Mouse (Mus musculus) thymus, postnatal 4 days (tissue): Measurements from ENCODE around the gene Hmgn3.
"Not testable (repeated sequence)": the region's sequence is repeated elsewhere in the genome, so short reads cannot be mapped to it uniquely, and the experiment has no call there.

Experiments
- DNase-seq: peaks from one replicate; pipeline ENCODE4 v3.0.0; 2021

Gene Hmgn3

DNA sequence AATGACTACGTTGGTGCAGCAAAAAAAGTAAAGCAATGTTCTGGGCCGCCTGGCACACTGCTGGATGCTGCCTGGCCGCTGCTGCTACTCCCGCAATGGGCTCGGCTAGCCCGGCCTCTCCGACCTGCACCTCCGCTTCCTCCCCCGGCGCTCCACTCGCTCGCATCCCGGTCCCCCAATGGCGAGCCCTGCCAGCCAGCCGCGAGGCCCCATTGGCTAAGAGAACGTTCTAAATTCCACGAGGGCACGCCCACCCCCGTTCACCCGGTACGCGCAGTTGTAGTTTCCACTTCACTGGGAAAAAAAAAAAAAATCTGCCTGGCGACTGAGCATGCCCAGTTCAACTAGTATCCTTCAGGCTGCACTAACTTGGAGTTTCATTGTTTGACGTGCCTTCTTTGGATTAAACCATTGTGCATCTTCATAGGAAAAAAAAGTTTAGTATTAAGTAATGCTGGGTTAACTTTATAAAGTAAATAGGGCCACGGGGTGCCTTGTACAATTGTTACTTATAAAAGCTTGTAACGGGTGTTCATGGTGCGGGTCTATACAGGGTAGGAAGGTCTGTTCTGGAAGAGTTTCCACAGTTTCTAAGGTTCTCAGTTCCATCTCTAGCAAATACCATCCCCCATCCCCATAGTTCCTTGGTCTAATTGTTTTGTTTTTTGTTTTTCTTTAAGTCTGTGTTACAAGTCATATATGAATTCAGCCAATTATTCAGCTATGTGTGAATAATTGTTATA, at the start of gene Hmgn3:
Gene Hmgn3 (minus strand): TSS at position 240 of the 743 bp plus-strand sequence.
- DNase-seq = peak; percentile 68

DNA sequence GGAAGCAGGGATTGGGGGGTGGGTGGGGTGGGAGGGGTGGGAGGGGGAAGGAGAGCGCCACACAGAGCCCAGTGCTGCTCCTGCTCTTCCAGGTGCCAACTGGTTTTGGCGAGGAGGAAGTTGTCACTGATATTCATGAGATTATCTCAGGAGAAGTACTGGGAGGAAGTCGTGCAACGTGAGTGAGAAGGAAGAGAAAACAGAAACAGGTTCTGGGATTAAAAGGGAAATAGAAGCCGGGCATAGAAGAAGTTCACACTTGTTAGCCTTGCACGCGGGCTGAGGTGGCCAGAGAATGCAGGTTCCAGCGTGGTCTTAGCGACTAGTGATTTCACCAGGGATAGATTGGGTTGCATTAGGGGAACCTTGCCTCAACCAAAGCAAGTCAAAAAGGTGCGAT, 49.3 kb upstream of the Hmgn3 start:
- no peak for DNase-seq

DNA sequence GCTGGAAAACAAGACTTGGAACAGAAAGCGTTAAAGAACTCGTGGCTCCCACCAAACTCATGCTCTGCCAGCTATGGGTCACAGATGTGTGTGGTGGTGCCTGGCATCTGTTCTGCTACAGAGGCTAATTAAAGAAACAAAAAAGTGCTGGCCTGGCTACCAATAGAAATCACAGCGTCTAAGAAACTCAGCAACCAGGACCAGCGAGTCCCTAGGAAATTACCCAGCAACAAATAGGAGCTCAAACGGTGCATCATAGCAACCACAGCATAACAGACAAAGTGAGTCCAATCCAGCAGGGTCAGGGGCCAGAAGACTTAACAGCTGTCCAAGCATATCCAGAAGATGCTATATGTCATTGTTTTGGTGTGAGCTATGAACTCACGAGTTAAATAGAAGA, 48.5 kb upstream of the Hmgn3 start:
- no peak for DNase-seq

DNA sequence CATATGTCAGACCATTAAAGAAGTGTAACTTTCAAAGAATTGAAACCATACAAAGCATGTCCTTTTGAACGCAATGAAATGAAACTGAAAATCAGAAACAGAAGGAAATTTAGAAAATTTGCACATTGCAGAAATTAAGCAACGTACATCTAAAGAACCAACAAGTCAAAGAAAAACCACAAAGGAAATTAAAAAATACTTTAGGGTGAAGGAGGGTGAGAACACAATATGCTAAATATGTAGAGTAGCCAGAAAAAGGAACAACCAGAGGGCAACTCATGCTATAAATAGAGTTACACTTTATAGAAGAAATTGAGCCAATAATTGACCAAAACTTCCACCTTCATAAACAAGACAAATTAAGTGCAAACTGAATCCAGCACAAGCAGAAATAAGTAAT, 41.3 kb upstream of the Hmgn3 start:
- DNase-seq = no peak

DNA sequence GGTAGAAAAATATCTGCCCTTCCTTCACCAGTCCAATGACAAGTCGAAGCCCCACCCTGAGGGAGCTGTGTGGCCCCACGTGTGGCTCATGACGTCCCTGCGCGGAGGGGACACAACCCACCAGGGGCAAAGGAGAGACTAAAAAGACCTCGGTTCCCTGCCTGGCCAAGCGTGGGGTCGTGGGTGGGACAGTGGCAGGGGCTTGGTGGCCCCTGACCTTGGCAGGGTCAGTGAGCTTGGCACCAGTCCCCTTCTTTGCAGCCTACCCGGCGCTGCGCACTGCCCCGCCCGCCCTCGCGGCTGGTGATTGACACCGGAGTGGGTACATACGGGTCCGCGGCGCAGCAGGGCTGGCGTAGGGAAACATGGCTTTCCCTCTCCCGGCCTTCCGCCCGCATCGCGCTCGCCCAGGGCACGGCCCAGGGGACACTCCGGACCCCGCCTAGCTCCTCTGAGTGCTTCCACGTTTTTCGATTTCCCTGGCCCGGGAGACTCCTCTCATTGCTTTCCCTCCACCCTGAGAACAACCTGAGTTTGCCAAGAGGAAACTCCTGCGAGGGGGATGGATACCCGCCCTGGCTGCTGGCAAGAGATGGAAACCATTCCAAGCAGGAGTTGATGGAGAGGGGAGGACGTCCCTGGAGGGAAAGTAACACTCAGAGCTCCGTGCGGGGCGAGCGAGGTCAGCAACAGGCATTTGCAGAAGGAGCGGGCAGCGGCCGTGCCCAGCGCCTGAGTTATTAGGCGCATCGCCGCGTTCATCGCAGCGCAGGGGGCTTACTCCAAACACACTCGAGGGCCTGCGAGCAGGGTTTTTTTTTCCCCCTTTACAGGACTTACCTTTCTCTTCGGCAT, 667 bp downstream of the Hmgn3 start:
- DNase-seq = peak; percentile 29

DNA sequence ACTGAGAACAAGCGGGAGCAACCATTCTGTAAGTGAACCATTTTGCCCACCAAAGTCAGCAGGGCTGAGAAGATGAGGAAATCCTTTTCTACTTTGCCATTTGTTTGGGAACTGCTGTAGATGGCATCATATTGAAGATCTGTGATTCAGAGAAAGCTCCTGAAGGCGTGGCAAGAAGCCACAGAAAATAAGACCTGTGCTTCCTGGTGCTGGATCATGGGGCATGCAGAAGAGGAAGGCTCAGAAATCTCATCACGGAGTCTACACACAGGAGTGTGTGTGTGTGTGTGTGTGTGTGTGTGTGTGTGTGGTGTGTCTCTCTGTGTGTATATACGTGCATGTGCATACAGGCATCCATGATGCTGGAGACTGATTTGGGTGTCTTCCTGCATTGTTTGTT, 16.7 kb downstream of the Hmgn3 start:
- DNase-seq = no peak

DNA sequence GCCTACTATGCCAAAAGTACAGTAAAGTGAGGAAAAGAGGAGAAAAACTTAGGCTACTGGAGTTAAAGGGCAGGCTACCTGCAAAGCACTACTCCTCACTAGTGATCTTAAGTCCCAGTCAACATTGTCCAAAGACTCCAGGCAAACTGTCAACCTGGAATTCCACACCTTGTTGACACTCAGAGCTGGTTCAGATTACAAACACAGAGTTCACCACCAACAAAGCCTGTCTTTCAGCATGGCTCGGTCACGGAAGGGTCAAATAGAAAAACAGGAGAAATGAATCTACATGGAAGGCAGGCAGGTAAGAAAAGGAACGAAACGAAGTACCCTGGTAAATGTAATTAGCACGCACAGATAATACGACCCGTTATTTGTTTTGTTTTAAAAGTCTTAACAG, 18.6 kb downstream of the Hmgn3 start:
- DNase-seq = no peak

DNA sequence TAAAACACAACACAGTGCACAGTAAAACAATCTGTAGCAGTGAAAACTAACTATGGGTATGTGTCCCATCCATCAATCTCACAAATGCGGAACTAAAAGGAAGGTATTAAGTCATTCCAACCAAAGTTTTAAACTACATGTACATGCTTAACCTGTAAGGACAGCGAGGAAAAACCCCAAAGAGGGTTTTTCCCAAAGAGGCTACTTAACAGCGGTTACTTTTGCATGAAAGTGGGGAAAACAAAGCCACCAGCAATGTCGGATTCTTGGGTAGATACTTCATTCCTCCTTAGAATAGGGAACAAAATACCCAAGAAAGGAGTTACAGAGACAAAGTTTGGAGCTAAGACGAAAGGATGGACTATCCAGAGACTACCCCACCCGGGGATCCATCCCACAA, 20.0 kb downstream of the Hmgn3 start:
- not testable (repeated sequence) for DNase-seq

DNA sequence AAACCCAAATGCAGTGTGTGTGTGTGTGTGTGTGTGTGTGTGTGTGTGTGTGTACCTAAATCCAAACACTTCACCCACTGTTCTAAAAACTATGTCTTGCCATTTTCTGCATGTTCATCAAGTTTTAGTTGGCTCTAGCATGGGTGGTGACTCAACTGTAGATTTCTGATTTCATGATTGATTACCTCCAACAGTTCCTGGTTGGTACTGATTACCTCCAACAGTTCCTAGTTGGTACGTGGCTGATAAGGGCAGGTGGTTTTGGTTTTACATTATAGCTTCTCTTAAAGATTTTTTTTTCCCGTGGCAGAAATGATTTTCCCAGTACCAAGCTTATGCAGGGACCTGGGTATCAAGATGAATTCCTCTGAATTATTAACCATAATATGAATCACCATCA, 27.3 kb downstream of the Hmgn3 start:
- DNase-seq = no peak

DNA sequence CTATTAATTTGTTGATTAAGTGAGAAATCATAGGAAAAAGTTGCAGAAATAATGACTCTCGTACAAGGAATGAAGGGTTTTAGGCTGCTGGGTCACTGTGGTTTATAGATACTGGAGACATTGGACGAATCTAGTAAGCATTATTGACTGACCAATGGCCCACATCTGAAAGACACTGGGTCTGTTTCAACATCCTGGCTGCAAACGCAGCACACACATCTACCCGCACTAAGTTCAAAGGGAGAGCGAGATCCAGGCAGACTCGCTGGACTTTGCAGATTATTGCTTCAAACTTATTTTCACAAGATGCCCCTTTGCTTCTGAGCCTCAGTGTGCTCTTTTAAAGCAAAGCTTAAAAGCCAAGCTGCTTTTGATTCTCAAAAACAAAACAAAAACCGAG, 29.0 kb downstream of the Hmgn3 start:
- DNase-seq = no peak

DNA sequence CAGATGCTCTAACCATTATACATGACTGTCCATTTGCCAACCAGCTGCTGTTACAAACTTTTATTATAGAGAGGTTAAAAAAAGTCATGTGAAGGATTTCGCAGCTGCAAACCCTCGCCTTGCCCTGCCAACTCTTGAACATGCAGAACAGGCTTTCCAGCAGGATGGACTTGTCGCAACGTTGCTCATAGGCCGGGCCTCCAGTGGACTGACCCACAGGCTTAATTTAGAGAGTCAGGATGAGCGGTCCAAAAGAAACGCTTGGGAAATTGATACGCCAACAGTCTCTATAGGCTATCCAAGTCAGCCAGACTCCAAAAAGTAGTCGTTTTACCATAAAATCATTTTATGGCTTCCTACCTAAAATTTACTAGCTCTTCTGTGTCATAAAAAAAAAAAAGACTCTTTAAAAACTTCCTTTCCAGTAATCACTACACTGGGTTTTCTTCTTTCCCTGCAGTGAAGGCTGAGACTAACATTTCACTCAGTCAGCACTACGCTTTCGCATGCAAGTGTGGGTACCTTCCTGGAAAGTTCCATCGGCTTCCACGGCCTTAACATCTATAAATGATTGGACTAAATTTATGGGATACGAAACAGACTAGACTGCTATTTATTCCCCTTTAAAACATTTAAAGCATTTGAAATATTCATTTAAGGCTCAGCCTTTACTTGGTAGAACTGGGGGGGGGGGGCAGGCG, 29.6 kb downstream of the Hmgn3 start:
- DNase-seq = no peak

DNA sequence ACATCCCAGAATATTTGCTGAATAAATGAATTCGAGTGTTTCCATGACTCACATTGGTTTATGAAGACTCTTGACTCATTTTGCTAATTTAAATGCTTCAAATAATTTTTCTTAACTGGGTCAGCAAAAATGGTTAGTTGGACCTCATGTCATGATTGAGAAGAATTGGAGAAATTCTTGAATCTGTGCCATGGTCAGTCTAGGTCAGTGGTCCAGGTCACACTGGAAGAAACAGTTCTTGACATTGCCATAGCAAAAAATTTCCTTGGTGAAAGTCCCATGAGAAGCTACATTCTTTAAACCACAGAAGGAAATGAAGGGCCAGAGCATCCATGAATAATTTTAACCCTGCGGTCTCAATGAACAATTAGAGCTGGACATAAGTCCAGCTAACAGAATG, 30.8 kb downstream of the Hmgn3 start:
- no peak for DNase-seq

DNA sequence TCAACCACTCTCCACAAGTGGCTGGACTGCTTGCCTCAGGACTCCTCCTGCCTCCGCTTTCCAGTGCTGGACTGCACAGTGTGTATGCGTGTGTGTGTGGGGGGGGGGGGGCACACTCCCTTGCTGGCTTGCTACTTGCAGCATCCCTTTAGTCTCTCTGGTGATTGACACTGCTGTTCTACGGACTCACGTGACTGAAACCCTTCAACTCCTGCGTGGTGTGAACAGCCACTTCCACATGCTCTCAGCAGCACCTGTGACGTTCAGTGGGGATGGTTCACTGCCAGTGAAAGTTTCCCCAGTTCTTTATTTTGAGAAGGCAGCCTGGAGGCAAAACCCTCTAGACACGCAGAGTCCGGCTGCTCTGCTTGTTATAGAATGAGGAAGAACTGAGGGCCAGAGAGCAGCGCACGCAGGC, 32.7 kb downstream of the Hmgn3 start:
- DNase-seq = no peak

DNA sequence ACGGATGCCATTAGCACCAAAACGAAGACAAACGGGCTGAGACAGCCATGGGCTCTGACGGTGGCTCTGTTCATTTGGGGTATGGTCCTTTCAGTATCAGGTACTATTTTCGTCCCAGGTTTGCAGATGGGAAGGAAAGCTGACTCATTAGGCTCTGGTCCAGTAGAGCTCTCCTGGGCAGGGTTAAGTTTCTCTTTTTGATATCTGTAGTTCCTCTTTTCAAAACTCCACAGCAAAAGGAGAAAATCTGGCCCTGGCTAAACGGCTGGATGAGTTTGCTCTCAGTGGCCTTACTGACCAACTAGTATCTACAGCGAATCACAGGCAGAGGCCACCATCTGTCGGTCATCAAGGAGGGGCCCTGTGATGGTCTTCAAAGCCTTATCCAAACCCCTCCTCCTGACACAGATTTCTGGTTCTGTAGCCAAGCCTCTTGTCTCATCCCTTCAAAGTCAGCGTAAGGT, 34.1 kb downstream of the Hmgn3 start:
- no peak for DNase-seq

DNA sequence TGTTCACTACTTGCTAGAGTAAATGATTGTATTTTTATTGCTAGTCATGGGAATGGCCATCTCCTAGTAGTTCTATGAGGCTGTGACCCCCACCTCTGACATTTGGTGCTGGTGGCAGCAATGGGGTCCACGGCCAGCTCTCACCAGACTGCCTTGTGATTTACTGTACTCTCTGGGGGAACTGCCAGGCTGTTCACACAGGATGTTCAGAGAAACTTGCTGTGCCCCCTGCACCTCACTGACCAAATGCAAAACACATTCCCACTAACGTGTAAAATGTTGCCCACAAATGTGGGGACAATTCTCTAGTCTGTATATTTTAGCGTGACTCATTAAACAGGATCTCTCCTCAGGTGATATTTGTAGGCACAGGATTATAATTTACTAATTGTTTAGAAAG, 34.7 kb downstream of the Hmgn3 start:
- DNase-seq = no peak

DNA sequence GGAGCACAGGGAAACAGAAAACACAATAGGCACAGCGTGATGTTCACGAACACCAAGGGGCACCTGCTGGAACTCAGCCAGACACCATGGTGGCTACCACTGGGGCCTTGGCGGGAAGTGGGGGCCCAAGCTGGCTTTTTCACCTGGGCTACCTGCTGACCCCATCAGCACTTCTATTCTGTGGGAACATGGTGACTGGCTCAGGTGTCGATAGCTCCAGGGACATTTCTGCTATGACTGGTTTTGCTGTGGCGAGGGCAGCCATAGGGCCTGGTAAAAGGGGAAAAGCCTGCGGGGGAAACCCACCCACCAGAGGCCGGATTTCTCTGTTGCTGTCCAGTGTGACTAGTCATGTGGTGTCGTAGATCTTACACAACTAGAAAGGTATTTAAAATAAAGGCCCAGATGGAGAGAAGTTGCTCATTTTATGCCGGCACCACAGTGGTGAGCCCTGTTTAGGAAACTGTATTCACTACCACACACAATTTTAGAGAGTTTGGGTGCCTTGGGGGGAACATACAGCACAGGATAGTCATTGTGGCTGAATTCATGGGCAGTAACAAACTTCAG, 35.3 kb downstream of the Hmgn3 start:
- DNase-seq = no peak

DNA sequence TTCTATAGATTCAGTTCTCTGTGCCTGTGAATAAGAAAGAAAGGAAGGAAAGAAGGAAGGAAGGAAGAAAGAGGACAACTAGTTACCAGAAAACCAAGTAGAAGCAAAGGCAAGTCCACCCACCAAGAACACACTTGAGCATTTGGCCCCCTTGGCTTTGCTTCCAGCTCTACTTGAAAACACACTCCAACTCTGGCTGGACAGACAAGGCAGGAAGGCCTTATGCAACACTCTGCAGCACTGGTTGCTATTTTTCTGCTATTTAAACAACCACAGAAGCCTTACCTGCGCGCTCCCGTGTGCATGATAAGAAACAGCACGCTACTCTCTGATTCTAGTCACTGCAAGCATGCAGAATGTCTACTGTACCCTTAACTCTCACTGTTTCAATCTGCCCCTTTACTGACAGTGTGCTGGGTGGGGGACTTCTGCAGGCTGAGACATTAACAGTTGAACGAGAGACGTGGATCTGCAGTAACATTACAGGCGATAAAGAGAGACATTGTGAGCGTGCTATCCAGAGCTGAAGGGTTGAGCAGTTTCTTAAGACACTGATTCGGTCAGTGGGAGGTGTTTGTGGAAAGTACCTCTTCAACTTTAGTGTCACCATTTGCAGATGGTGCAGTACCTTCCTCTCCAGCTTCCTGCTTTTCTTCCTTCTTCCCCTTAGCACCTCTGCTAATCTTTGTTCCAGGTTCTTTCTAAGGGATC, 35.9 kb downstream of the Hmgn3 start:
- DNase-seq = no peak

DNA sequence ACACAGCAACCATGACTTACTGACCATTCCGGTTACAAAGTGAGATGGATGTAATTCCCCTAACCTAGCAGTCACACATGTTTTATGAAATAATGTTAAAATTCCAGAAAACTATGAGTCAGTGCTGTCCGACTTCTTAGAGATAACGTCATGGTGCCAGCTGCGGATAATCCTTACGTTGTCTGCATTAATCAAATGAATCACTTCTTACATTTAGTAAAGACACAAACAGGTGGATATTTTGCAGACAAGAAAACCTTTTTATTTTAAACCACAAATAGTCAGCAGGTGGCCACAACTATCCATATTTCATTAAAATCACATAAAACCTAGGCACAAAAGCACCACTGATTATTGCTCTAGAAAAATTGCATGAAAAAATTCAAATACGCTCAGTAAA, 36.8 kb downstream of the Hmgn3 start:
- no peak for DNase-seq

DNA sequence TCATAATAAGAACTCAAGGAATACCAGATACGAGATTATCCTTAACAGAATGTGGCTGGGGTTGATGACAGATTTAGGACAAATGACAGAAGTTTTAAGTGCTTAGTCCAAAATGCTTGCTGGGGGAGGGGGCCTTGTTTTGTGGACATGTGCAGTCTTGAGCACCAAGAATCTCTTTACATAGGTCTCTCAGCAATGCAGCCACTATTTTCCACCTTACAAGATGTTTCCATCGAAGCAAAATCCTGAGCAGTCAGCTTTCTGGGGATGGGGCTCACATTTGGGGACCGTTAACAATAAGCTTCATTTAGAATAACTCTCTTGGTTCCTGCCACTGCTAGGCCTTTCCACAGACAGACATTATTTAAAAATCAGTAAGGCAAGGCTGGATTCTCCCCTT, 37.7 kb downstream of the Hmgn3 start:
- DNase-seq = no peak

DNA sequence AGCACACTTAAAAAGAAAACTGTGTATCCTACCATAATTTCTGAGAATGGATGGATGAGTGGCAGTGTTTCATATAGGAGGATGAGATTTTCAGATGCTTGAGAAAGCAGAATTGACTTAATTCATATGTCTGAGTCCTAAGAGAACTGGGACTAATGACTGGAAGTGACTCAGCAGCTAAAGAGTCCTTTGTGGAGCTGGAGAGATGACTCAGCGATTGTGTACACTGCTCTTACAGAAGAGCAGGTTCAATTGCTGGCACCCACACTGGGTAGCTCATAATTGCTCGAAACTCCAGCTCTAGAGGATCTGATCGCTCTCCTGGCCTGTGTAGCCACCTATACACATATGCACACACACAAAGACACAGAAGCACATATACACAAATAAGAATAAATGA, 42.7 kb downstream of the Hmgn3 start:
- DNase-seq = no peak

DNA sequence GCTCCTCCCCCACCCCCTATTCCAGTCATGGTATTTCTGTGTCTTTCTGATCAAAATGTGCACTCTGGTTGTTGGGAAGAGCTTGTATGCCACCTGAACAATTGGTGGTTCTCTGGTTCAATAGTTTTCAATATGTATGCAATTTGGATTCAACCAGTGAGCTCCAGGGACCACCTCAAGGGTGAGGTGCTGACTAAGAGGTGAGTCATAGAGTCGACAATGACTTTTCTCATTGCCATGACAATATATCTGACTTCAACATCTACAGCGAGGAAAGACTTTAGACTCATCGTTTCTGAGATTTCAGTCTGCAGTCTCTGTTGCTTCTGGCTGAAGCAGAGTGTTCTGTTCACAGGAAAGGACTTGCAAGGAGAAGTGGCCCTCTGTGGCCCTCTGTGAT, 44.8 kb downstream of the Hmgn3 start:
- DNase-seq = no peak

DNA sequence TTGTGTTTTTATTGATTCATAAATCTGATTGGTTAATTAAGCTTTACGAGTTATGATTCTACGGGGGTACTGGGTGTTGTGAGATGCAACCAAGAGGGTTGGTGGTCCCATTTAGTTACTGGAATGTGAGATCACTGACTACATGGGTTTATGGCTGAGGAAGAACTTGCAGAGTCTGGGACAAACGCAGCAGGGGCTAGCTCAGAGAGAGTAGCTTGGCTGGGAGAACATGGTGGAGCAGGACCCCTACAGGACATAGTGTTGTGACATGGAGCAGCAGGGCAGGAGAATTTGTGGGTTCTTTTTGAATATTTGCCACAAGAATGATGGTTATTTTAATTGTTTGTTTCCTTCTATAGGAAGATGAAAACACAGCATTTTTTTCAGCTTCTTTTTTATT, 45.7 kb downstream of the Hmgn3 start:
- DNase-seq = no peak
